Mouse (Mus musculus) lung, postnatal 10 days (tissue): Measurements from ENCODE around the gene Spns3.
"Not testable (repeated sequence)": the region's sequence is repeated elsewhere in the genome, so short reads cannot be mapped to it uniquely, and the experiment has no call there.

Experiments used
- DNase-seq: peaks from one replicate; pipeline ENCODE4 v3.0.0; 2021

Gene Spns3

DNA sequence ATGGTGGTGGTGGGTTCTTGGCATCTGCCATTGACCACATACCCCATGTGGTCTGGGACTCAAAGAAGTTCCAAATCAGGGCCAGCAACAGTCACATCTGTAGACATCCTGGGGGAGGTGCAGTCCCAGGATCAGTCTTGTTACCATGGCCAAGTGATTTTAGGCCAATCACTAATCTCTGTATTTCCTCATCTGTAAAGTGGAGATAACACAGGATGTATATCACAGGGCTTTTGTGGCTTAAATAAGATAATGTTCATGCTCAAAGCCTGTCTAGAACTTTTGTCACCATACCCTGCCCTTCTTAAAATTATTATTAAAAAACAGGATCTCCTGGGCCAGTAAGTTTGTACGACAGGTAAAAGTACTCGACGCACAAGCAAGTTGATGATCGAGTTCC lies 6.2 kb upstream of the Spns3 start:
- DNase-seq, result no peak

- DNase-seq, result no peak
Observed at GRCm38 (mm10) chr11:72551531-72552105, 1.3 kb upstream of the Spns3 start.

DNA sequence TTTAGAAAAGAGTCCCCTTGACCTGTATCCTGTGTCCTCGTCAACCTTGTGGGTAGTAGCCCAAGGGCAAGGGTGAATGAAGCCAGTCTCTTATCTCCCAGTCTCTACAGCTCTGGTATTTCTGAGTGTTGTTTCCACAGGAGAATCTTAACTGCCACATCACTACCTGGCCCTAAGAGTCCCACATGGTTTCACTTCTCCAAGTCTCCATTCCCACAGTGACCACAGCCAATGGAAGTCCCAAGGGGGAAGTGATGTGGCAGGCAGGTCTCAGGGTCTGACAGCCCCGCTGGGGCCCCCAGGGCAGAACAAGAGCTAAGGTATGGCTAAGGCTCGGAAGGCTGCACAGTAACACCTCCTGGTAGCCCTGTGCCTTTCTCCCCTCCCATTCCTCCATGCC lies 3.1 kb downstream of the Spns3 start:
- DNase-seq, result no peak

- DNase-seq, result no peak
Observed at GRCm38 (mm10) chr11:72544716-72545115, 5.6 kb downstream of the Spns3 start.

DNA sequence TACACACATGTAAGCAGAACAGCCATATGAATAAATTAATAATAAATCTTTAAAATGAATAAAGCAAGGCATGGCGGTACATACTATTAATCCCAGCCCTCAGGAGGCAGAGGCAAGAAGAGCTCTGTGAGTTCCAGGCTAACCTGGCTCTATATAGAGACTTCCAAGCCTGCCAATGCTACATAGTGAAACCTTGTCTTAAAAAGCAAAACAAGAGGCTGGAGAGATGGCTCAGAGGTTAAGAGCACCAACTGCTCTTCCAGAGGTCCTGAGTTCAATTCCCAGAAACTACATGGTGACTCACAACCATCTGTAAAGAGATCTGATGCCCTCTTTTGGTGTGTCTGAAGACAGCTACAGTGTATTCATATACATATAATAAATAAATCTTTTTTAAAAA lies 6.6 kb downstream of the Spns3 start:
- not testable (repeated sequence) for DNase-seq

- DNase-seq, result no peak
Observed at GRCm38 (mm10) chr11:72542586-72542985, 7.7 kb downstream of the Spns3 start.

DNA sequence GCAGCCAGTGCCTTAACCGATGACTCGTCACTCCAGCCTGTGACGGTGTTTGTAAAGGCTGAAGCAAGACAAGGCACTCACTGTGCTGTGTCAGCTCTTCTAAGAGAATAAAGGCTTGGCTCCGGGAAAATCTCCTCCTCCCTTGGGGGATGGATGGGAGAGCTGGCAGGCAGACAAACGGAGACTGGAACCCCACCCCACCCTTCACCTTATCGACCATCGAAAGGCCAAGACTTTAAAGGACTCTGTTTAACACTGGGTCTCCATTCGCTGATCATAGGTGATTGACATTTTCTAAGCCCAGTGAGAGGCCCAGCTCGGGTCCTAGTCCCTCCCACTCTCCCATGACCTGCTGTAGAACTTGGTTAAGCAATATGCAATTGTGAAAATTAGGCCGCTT lies 8.4 kb downstream of the Spns3 start:
- no peak for DNase-seq

DNA sequence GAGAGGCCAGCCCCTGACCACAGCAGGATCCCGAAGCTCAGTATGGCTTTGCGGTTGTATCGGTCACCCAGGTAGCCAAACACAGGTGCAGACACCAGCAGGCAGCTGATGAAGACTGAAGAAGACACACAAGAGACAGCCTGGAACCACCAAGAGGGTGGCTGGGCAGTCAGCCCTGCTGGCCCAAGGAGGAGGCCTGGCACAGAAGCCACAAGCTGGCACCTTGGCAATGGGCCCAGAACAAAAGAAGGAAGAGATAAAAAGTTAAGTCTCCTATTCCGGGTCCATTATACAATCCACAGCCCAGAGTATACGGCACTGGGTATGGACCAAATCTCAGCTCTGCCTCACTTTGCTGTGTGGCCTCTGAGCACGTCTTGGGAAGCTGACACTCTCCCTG lies 9.9 kb downstream of the Spns3 start:
- no peak for DNase-seq

GRCm38 (mm10) chr11:72538811-72539210 lies 11.5 kb downstream of the Spns3 start:
- DNase-seq, result no peak

DNA sequence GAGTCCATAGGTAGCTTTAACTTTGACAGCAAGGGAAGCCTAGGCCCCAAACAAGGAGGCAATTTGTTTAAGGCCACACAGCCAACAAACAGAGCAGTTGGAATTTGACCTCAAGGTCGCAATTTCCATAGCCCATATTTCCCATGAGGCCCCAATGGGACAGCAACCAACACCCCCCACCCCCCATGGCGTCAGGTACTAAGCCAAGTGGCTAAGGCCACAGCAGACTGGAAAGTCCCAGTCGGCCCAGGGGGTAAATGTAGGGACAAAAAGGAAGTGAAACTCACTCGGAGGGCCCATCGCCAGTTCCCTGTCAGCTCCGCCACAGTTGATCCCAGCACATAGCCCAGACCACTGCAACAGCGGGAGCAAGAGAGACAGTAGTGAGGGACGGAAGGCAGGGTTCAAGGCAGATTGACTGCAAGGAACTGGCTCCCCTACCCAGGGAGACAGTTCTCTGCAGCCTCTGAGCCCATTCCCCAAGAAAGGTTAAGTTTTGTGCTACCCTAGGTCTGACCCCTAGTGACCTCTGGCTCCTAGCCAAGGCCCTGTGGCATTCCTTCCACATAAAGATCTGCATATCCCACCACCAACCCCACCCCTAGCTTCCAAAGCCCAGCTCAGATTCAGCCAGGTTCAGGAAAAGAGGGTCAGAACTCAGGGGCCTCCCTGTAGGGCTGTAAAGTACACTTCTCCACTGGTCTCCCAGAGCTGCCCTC lies 12.1 kb downstream of the Spns3 start:
- peak; percentile 32 for DNase-seq

GRCm38 (mm10) chr11:72537503-72537902 lies 12.8 kb downstream of the Spns3 start:
- no peak for DNase-seq

GRCm38 (mm10) chr11:72535519-72535918 lies 14.8 kb downstream of the Spns3 start:
- no peak for DNase-seq

GRCm38 (mm10) chr11:72532890-72533289 lies 17.4 kb downstream of the Spns3 start:
- no peak for DNase-seq

- DNase-seq, result no peak
Observed at GRCm38 (mm10) chr11:72531632-72532031, 18.7 kb downstream of the Spns3 start.

DNA sequence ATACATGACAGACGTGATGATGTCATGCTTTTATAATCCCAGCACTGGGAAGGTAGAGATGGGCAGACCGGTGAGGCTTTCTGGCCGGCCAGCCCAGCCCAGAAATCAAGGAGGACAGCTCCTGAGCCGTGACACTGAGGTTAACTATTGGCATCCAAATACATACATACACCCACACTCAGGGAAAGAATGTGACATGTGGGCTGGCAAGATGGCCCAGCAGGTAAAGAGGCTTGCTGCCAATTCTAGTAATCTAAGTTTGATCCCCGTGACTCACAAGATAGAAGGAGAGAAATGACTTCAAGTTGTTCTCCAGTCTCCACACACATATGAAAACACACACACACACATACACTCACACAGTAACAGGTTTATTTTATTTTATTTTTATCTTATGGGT lies 19.2 kb downstream of the Spns3 start:
- no peak for DNase-seq

DNA sequence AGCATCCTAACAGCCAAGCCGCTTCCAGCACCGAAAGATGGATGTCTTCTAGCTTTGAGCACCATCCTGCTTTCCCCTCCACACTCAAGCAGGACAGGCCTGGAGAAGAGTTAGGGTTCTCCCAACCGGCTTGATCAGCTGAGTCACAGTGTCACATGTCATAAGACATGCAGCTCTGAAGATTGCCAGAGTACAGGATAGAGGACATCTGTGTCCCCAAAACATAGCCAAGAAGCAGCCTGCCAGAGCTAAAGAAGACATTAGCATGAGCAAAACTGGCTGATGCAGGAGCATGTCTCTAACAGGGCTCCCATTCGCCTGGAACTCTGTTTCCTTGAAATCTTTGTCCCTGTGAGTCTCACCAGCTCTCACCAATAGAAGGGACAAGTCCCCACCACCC lies 24.1 kb downstream of the Spns3 start:
- DNase-seq, result no peak

GRCm38 (mm10) chr11:72523711-72524110 lies 26.6 kb downstream of the Spns3 start:
- no peak for DNase-seq

DNA sequence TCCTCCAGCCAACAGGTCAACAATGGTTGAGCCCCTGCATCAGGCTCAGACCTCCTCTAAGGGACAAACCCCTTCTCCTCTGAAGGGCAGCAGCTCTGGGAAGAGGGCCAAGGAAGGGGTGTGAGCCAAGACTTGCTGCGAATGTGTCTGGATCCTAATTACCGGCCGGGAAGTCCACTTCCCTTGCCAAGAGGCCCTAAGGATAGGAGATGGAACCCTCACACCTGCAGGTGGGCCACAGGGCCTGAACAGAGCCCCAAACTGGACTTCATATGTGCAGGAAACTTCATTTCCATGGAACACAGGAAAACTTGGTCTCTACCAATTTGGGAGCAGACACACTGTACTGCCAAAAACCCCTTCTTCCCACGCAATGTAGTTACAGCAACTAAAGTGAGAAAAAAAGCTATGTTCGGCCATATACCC lies 27.7 kb downstream of the Spns3 start:
- DNase-seq, result peak; percentile 61

DNA sequence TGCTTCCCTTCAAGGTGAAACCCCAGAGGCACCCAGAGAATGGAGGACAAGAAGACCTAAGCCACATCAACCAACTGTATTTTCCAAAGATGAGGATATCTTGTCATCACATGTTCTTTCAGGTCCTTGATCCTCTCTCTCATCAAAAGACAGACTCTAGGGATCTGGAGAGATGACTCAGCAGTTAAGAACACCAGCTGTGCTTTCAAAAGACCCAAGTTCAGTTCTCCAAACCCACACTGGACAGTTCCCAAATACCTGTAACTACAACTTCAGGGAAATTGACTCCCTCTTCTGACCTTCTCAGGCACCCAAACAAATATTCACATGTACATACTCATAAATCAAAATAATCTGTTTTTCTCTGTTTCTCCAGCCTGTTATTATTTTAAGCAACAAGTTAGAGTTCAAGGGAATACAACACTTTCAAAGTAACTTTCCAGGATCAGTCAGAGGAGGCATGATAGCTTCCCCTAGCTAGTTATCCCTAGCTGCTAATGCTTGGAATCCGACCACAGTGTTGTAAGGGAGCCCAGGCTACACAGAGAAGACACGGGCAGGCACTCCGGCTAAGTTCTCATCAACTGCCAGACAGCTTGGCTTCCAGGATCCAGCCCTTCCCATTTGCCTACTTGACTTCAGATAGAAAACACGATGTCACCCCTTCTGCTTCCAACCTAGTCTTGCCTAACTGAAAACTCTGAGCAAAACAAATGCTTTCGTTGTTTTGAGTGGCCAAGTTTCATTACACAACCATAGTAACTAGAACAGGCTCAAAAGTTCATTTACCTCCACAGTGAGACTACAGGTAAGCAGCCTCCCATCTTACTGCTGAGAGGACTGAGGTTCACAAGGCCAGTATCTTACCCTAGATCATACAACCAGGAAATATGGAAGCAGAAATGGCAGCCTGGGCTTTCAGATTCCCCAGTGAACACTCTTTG lies 28.4 kb downstream of the Spns3 start:
- DNase-seq, result no peak

- no peak for DNase-seq
Observed at GRCm38 (mm10) chr11:72519895-72520294, 30.4 kb downstream of the Spns3 start.

GRCm38 (mm10) chr11:72519189-72519588 lies 31.1 kb downstream of the Spns3 start:
- DNase-seq, result peak; percentile 60

GRCm38 (mm10) chr11:72518449-72518848 lies 31.9 kb downstream of the Spns3 start:
- DNase-seq, result no peak

- DNase-seq, result no peak
Observed at GRCm38 (mm10) chr11:72514967-72515366, 35.3 kb downstream of the Spns3 start.

DNA sequence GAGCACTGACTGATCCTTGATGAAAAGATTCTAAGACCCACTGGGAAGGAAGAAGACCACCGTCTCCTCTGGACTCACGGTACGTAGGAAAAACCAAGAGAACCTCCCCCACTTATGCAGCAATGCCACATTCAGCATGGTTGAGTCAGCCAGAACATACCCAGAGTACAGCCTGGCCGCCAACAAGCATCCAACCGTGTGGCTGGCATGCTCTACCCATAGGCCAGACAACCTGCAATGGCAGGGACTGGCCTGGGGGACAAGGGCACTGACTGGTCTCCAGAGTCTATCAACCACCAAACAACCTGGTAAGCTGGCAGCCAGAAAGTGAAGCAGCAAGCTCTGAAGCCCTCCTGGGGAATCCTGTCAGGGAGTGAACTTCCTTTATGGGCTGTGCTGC lies 41.7 kb downstream of the Spns3 start:
- no peak for DNase-seq
